Mouse (Mus musculus): Measurements from ENCODE around the gene Megf8.

GRCm38 (mm10) chr7:25288721-25289120 lies 28.2 kb upstream of the Megf8 start:
- TF ChIP-seq CTCF (IDR thresholded peaks at IDR 0.05) (no peak), POLR2A (IDR thresholded peaks at IDR 0.05; ENCODE audit: insufficient read depth, low read depth, low read length) (no peak)

Measured in heart, adult 2 months (tissue).